Mouse (Mus musculus) adipocyte (in vitro differentiated cells): ENCODE data around the gene Mea1.

Experiments used
- DNase-seq: peaks from one replicate; pipeline ENCODE4 v3.0.0-alpha.2; 2016; ENCODE audit warnings: low spot score

Gene Mea1

DNA sequence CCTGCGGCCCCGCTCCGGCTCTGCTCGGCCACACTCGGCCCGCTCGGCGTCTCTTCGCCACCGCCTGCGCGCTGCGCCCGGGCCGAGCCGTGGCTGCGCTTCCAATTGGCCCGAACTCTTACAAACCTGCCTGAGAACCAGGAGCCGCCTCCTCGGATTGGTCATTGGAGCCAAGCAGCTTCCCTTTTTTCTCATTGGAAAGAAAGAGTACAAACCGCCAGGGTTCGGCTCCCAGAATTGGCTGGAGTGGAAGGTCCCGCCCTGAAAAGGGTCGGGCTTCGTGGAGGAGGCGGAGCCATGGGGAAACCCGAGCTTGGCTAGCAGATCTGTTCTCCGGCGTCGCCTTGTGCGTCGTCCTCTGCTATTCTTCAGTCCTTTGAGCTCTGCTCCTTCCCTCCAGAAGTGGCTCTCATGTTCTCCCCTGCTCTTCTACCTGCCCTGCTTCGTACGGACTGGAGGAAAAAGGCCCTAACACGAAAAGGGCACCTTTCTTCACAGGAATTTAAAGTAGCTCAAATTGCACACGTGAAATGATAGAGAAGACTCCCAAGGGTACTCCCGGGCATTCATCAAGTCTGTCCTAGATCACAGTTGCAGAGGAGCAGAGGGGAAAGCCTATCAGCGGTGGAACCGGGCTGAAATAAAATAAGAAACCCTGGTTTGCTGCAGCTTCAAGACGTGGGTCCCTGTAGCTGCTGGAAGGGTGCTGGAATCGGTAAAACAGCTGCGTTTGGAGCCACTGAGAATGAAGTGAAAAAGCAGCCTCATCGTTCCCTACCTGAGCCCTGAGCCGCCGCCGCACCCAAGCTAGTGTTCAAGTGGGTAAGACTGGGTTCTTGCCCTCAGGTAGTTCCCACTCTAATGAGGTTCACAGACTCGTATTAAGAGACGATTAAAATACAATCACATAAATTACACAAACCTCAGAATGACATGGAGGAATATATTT is 26.6 kb downstream of the Mea1 start, which contains the start of gene Ppp2r5d:
Ppp2r5d (minus strand) TSS at position 225 of the 949 bp plus-strand sequence.
- DNase-seq = peak; percentile 99

GRCm38 (mm10) chr17:46706375-46707089 is 27.9 kb downstream of the Mea1 start:
- DNase-seq = peak; percentile 83

- DNase-seq = peak; percentile 94
Observed at GRCm38 (mm10) chr17:46710959-46711597, 32.5 kb downstream of the Mea1 start, which contains the start of gene Pex6. Pex6 (plus strand) TSS chr17:46711463.

DNA sequence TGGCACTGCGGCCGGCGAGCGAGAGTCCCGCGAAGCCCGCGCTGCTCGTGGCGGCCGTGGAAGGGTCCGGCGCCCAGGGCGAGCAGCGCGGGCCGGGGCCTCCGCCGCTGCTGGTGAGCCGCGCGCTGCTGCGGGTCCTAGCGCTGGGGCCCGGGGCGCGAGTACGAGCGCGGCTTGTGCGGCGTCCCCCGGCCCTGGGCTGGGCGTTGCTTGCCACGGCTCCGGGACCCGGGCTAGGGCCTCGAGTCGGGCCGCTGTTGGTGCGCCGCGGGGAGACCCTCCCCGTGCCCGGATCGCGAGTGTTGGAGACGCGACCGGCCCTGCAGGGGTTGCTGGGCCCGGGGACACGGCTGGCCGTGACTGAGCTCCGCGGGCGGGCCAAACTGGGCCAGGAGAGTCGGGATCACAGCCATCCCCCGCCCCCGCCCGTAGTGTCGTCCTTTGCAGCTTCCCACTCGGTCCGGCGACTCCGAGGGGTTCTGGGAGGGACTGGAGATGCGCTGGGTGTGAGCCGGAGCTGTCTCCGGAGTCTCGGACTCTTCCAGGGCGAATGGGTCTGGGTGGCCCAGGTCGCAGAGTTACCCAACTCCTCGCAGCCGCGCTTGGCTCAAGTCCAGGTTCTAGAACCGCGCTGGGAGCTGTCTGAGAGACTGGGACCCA is 33.1 kb downstream of the Mea1 start:
- DNase-seq = peak; percentile 74

DNA sequence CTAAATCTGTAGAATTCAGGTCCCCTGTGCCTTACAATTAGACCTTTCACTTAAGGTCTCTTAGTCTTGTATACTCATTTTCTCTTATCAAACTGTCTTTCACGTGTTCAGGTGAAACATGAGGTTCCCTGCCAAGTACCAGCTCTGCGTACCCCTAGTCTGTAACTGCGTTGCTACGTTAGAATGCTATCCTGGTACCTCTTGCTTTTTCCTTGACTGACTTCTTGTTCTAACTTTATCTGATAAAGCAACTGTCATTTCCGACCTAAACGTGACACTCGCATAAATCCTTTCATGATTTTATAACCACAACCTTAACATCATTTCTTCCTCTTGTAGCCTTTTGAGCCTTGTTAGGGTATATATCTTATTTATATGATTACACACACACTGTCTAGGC is 33.8 kb downstream of the Mea1 start:
- DNase-seq = peak; percentile 26

GRCm38 (mm10) chr17:46713849-46714248 is 35.3 kb downstream of the Mea1 start:
- no peak for DNase-seq

DNA sequence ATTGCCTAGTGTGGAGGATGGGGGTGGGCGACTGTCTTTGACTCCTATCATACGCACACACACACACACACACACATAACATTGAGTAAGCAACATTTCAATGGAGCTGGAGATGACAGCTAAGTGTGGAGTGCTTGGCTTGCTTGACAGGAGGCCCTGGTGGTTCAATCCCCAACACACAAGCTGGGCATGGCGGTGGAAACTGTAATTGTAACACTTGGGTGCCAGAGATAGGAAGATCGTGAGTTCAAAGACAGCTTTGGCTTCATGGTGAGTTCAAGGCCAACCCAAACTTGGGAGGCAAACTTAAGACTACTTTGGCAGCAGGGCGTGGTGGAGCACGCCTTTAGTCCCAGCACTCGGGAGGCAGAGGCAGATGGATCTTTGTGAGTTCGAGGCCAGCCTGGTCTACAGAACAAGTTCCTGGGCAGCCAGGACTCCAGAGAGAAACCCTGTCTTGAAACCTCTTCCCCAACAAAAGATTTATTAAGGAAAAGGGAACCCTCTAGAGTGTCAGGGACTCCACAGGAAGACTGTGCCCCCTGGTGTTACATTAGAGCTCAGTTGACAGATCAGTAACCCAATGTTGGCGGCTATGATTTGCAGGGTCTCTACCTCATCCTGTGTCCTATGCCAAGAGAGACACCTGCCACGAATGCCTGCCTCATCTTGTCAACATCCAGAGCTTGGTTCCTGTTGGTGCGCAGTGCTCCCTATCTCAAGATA is 36.3 kb downstream of the Mea1 start:
- peak; percentile 83 for DNase-seq

GRCm38 (mm10) chr17:46721077-46721476 is 42.5 kb downstream of the Mea1 start:
- no peak for DNase-seq

DNA sequence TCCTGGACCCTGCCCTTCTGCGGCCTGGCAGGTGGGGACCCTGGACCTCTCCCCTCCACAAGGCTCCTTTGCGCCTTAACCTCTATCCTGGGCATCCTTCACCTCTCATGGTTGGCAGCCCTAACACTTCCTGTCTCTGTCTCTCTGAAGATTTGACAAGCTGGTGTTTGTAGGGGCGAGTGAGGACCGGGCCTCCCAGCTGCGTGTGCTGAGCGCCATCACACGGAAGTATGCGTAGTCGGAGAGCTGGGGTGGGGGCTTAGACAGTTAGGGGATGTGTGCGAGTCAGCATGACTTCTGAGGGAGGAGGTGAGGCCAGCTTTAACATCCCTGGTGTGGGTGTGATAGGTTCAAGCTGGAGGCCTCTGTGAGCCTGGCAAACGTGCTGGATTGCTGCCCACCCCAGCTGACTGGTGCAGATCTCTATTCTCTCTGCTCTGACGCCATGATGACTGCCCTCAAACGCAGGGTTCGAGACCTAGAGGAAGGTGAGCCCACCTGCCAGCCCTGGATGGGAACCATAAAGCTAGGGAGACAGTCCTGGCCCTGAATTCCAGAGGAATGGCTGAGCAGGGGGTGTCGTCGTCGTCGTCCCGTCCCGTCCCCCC is 46.0 kb downstream of the Mea1 start:
- no peak for DNase-seq

DNA sequence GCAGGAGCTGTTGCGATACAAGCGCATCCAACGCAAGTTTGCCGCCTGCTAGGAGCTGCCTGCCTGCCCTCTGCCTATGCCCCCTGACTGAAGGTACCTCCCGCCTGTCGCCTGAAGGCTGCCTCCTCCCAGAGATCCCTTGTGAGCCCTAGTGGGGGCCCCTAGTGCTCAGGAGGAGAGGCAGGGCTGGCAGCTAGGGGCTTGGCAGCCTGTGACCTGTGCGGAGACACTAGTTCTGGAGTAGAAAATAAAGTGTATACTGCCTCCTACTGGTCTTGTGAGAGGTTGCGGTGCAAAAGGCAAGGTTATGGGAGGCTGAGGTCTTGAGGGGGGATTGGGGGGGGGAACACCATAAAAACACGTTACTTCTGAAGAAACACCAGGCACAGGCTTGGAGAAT is 46.7 kb downstream of the Mea1 start:
- DNase-seq = no peak

DNA sequence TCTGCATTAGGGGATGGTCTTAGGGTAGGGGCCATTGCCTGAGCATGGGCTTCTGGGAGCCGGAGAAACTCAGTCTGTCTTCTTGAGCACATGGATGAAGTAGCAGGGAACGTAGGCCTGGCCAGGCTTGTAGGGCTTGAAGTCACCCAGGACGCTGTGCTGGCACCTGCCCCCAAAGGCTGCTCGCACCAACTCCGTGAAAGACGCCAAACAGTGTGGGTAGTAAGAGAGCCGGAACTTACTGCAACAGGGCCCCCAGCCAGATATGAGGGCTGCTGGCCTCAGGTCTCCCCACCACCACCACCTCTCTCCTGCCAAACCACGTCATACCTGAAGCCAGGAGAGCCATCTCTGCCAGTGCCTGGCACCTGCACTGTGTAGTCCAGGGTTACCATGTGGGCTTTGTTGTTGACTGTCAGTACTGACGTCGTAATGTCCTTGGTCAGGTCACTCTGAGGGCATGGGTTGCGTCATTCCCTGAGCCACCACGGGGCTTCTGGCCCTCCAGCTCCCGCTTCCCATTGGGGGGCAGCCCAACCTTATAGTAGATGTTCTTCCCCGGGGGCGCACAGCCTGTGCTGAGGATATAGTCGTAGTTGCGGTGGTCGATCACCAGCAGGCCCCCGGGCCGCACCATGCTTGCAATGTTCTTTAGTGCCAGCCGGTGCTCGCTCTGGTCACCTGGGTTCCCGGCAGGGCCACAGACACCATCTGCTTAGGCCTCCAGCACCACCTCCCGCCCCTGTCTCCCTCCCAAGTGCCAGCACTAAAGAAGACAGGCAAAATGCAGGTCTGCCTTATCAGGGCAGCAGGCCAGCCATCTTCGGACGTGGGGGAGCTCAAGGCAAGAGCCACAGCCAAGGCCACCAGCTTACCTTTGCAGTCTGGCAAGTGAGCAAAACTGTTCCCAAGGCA is 47.4 kb downstream of the Mea1 start:
- DNase-seq = no peak

- no peak for DNase-seq
Observed at GRCm38 (mm10) chr17:46727271-46727670, 48.7 kb downstream of the Mea1 start.

GRCm38 (mm10) chr17:46728021-46728420 is 49.4 kb downstream of the Mea1 start:
- no peak for DNase-seq

DNA sequence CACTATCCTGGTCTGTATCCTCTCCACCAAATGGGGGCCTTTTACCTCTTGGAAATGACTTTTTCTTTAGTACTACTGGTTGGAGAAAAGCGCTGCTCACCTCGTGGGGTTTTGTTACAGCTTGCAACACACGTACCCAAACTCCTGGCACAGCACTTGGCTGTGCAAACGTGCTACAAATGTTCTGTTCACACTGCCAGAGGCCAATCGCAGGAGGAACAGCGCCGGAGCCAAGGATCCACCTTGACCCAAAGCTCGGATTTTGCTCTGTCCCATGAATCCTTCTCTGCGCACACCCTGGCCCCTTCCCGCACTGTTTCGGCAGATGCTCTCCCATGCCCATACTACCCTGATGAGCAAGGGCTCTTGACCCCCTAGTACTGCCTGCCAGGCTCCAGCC is 49.9 kb downstream of the Mea1 start:
- no peak for DNase-seq

- no peak for DNase-seq
Observed at GRCm38 (mm10) chr17:46728904-46729318, 50.3 kb downstream of the Mea1 start, which contains the start of gene Gnmt. Gnmt (minus strand) TSS chr17:46729168.
